Mouse (Mus musculus) C2C12 (cell line): ENCODE results near the gene Lgmn. TPM values are rescaled to one million over a fixed set of nuclear protein-coding genes. Genes with fewer than 3 reads are reported as not detected.

Experiments
- H3K27me3 ChIP-seq: one replicate; pipeline ENCODE4 v1.6.1; 2011; ENCODE audit not compliant: control insufficient read depth, insufficient read depth, insufficient read length
- H3K36me3 ChIP-seq: one replicate; pipeline ENCODE4 v1.6.1; 2011; ENCODE audit not compliant: control insufficient read depth, insufficient read depth
- H3K4me3 ChIP-seq: one replicate; pipeline ENCODE4 v1.5.1; 2011; ENCODE audit warnings: mild to moderate bottlenecking, control low read depth; ENCODE audit not compliant: poor library complexity, insufficient read depth, severe bottlenecking
- H3K79me2 ChIP-seq: one replicate; pipeline ENCODE4 v1.6.1; 2011; ENCODE audit not compliant: control insufficient read depth, insufficient read depth
- H3K79me3 ChIP-seq: one replicate; pipeline ENCODE4 v1.6.1; 2011; ENCODE audit warnings: low read depth, control low read depth
- H3ac ChIP-seq: one replicate; pipeline ENCODE3; 2011; ENCODE audit warnings: low read depth; ENCODE audit not compliant: control insufficient read depth, insufficient read length
- CEBPB ChIP-seq: IDR thresholded peaks from one replicate; pipeline ENCODE4 v1.6.1; 2011; ENCODE audit warnings: low read depth, mild to moderate bottlenecking, control low read depth, moderate library complexity
- CTCF ChIP-seq: IDR thresholded peaks from one replicate; pipeline ENCODE4 v1.5.1; 2011; ENCODE audit not compliant: control insufficient read depth, insufficient read depth, insufficient read length
- FOSL1 ChIP-seq: IDR thresholded peaks from one replicate; pipeline ENCODE4 v1.8.0; 2011; ENCODE audit warnings: mild to moderate bottlenecking, low read length; ENCODE audit not compliant: poor library complexity, insufficient read depth, severe bottlenecking
- MAX ChIP-seq: IDR thresholded peaks from one replicate; pipeline ENCODE4 v1.6.1; 2011; ENCODE audit warnings: mild to moderate bottlenecking, control low read depth
- MYOD1 ChIP-seq: IDR thresholded peaks from one replicate; pipeline ENCODE4 v1.6.1; 2011; ENCODE audit warnings: low read depth; ENCODE audit not compliant: control insufficient read depth, insufficient read length
- MYOG ChIP-seq: IDR thresholded peaks from one replicate; pipeline ENCODE4 v1.6.1; 2011; ENCODE audit not compliant: control insufficient read depth, insufficient read length; ENCODE audit errors: extremely low read depth
- USF1 ChIP-seq: IDR thresholded peaks from one replicate; pipeline ENCODE4 v1.6.1; 2011; ENCODE audit warnings: low read depth, mild to moderate bottlenecking, control low read depth, moderate library complexity
- polyA plus RNA-seq: library from polyadenylated mRNA; unstranded; fragments of >200 nt; fragmentation: generic; extraction: Trizol; gene quantifications from one replicate; pipeline ENCODE4 v1.2.1, GENCODE M21; 2012; ENCODE audit warnings: missing spikeins

Lgmn gene
- polyA plus RNA-seq, 1 experiment: 56.9 TPM

GRCm38 (mm10) chr12:102440551-102440950 lies 938 bp upstream of the Lgmn start:
- Histone ChIP-seq H3K79me2 (peaks cover 33% of the 10 kb centered on the region), H3ac (no peak overlapping the region), H3K4me3 (no peak overlapping the region), H3K79me3 (no peaks in the 10 kb centered on the region), H3K27me3 (no peaks in the 10 kb centered on the region), H3K36me3 (no peaks in the 10 kb centered on the region)
- TF ChIP-seq USF1 (no peak), FOSL1 (no peak), CEBPB (no peak), MAX (no peak), MYOG (no peak), CTCF (no peak), MYOD1 (no peak)

GRCm38 (mm10) chr12:102438983-102439631 lies 506 bp downstream of the Lgmn start:
- peak overlapping the region; percentile 60 for H3ac ChIP-seq
- TF ChIP-seq CEBPB (no peak), USF1 (peak; percentile 90)
- no peaks in the 10 kb centered on the region for H3K27me3 ChIP-seq

DNA sequence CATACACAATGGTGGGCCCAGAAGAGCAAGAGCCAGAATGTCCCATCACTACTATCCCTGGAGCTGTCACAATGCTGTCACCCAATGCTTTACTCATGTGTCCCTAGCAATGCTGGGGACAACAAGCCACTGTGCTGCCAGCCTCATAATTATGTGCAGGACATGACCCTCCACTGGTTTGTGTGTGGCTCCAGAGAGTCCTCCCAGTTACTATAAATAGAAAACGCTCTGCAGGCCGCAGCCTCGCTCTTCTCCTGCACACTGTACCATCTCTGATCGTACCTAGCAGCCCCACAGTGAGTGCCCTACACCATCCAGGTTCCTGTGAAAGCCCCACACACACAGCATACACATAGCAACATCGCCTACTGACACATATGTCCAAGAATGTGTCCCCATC lies 1.7 kb downstream of the Lgmn start:
- no peaks in the 10 kb centered on the region for H3K27me3 ChIP-seq
- TF ChIP-seq MAX (no peak), MYOG (no peak), CEBPB (no peak), FOSL1 (no peak), USF1 (no peak), CTCF (no peak), MYOD1 (no peak)
- peaks cover 48% of the 10 kb centered on the region for H3K79me2 ChIP-seq
- H3ac ChIP-seq: no peak overlapping the region
- H3K4me3 ChIP-seq: no peak overlapping the region
- H3K36me3 ChIP-seq: no peaks in the 10 kb centered on the region
- peaks cover 1% of the 10 kb centered on the region for H3K79me3 ChIP-seq

More at GRCm38 (mm10) chr12:102438983-102439631, 506 bp downstream of the Lgmn start:
- Histone ChIP-seq H3K79me3 (peaks cover 1% of the 10 kb centered on the region), H3K36me3 (no peaks in the 10 kb centered on the region), H3K79me2 (peaks cover 39% of the 10 kb centered on the region), H3K4me3 (peak overlapping the region; percentile 63)

- TF ChIP-seq MYOG (no peak), MYOD1 (no peak), FOSL1 (no peak), MAX (no peak), CTCF (no peak), USF1 (no peak), CEBPB (no peak)
- H3K4me3 ChIP-seq: no peak overlapping the region
- H3K79me3 ChIP-seq: peaks cover 1% of the 10 kb centered on the region
- no peak overlapping the region for H3ac ChIP-seq
- H3K27me3 ChIP-seq: no peaks in the 10 kb centered on the region
- no peaks in the 10 kb centered on the region for H3K36me3 ChIP-seq
- peaks cover 57% of the 10 kb centered on the region for H3K79me2 ChIP-seq
Measured at GRCm38 (mm10) chr12:102436939-102437526, 2.6 kb downstream of the Lgmn start.

DNA sequence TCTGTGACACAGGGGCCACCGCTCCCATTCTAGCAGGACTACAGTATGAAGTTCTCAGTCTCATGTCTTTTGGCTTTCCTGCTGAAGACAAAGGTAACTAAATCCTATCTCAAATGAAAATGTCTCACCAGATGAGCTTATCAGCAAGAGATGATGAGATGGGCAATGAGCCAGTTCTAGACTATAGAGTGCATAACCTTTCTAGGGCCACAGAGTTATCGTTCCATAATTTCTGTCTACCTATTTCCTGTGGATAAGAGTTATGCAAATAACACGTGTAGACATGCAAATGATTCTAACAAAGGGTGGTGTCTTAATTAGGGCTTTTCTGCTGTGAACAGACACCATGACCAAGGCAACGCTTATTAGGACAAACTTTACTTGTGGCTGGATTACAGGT lies 5.5 kb downstream of the Lgmn start:
- Histone ChIP-seq H3K4me3 (no peak overlapping the region), H3K79me3 (peaks cover 1% of the 10 kb centered on the region), H3K36me3 (no peaks in the 10 kb centered on the region), H3ac (no peak overlapping the region), H3K79me2 (peaks cover 70% of the 10 kb centered on the region), H3K27me3 (no peaks in the 10 kb centered on the region)
- TF ChIP-seq CEBPB (no peak), USF1 (no peak), FOSL1 (no peak), MYOD1 (no peak), MAX (no peak), CTCF (no peak), MYOG (no peak)

- Histone ChIP-seq H3K27me3 (no peaks in the 10 kb centered on the region), H3K4me3 (no peak overlapping the region), H3K79me3 (peaks cover 1% of the 10 kb centered on the region), H3K79me2 (peaks cover 52% of the 10 kb centered on the region), H3ac (no peak overlapping the region), H3K36me3 (no peaks in the 10 kb centered on the region)
- TF ChIP-seq CTCF (no peak), MYOG (no peak), MYOD1 (no peak), MAX (no peak), USF1 (no peak), FOSL1 (no peak), CEBPB (no peak)
Measured at GRCm38 (mm10) chr12:102432238-102432637, 7.4 kb downstream of the Lgmn start.
